Mouse (Mus musculus) embryonic fibroblast, embryonic 13.5 days (primary cell): ENCODE measurements around the gene Tead4. TPM values are rescaled to one million over a fixed set of nuclear protein-coding genes. Genes with fewer than 3 reads are reported as not detected.

Source experiments
- H3K27ac ChIP-seq: 2 replicates; pipeline ENCODE4 v1.5.1; 2012; ENCODE audit warnings: low read length, control low read depth, inconsistent platforms; ENCODE audit not compliant: insufficient read depth
- H3K4me1 ChIP-seq: 2 replicates; pipeline ENCODE4 v1.6.1; 2011; ENCODE audit warnings: low read length; ENCODE audit not compliant: control insufficient read depth, insufficient read depth
- H3K4me3 ChIP-seq: 2 replicates; pipeline ENCODE4 v1.5.1; 2011; ENCODE audit warnings: mild to moderate bottlenecking, control low read depth, low read length; ENCODE audit not compliant: insufficient read depth
- CTCF ChIP-seq: IDR thresholded peaks from 2 replicates; pipeline ENCODE4 v1.5.1; 2011; ENCODE audit warnings: mild to moderate bottlenecking, control low read depth, low read length, moderate library complexity, borderline replicate concordance; ENCODE audit not compliant: insufficient read depth
- POLR2A ChIP-seq: IDR thresholded peaks from 2 replicates; pipeline ENCODE4 v1.6.1; 2011; ENCODE audit warnings: low read depth, mild to moderate bottlenecking, control low read depth, low read length, moderate library complexity
- polyA plus RNA-seq: library from polyadenylated mRNA; stranded (reverse); fragments of >200 nt; gene quantifications from 2 replicates; pipeline ENCODE4 v1.2.4, GENCODE M21; 2011; ENCODE audit warnings: low read depth; ENCODE audit not compliant: missing spikeins, insufficient read length

Tead4 gene
- polyA plus RNA-seq, 1 experiment: 3.0 TPM

DNA sequence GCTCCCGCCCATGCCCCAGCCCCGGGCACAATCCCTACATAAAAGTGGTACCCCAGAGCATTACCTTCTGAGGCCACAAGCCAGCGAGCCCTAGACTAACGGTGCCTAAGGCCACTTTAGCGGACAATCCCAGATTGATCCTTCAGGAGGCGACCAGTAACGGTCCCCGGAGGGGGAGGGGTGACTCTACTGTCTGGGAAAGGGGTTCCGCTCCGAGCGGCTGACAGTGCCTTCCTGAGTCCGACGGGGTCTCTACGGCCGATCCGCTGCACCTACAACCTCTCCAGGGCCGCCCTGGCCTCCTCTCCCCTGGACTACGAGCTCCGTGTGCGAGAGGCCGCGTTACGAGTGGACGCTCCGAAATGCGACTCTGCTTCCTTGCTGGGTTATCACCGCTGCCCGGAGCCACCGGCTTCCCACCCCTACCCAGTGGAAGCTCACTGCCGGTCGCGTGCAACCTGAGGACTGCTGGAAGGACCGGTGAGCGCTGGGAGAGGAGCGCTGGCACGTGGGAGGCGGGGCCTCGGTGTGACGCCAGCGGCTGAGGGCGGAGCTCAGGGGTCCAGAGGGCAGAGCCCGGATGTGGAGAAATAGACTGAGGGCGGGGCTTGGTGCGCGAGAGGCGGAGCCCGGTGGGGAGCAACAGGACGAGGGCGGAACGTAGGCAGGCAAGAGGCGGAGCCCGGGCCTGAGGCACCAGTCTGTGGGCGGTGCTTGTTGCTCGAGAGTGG is 100.3 kb downstream of the Tead4 start:
- H3K4me3 ChIP-seq: peak overlapping the region; percentile 74
- TF ChIP-seq POLR2A (peak; percentile 95), CTCF (no peak)
- H3K27ac ChIP-seq: no peak overlapping the region
- no peaks in the 10 kb centered on the region for H3K4me1 ChIP-seq

DNA sequence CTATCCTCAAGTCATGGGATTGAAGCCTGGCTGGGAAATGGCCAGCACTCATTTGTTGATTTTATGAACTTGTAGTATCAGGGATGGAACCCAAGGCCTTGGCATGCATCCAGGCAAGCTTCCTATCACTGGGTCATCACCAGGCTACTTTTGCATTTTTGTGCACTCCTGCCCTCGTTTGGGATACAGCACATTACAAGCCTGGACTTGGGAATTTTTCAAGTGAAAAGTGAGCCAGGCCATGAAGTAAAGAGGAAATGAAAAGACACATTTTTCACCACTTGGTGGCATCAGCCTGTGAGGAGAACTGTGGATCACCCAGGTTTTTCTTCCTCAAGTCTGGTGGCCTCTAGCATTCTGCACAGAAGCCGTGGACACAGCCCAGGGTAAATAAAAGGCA is 117.1 kb downstream of the Tead4 start:
- H3K4me3 ChIP-seq: no peak overlapping the region
- no peaks in the 10 kb centered on the region for H3K4me1 ChIP-seq
- TF ChIP-seq CTCF: no peak
- no peak for TF ChIP-seq POLR2A
- H3K27ac ChIP-seq: no peak overlapping the region

DNA sequence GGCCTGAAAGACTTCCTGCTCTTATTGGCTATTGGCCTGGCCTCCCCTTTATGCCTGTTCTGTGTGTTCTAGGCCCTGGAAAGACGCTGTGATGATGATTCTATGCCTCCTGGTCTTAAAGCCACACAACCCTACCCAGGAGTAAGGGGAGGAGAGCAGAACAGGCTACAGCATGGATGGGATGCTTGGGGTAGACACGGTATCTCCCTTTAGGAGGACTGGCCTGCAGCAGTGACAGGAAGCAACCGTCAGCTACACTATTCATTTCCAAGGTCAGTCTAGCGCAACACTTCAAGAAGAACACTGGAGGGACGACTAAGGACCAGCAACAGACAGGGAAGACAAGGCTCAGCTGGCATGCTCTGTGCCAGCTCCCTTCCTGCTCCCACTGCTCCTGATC is 119.4 kb downstream of the Tead4 start:
- Histone ChIP-seq H3K27ac (no peak overlapping the region), H3K4me1 (no peaks in the 10 kb centered on the region), H3K4me3 (no peak overlapping the region)
- TF ChIP-seq POLR2A: no peak
- TF ChIP-seq CTCF: no peak

DNA sequence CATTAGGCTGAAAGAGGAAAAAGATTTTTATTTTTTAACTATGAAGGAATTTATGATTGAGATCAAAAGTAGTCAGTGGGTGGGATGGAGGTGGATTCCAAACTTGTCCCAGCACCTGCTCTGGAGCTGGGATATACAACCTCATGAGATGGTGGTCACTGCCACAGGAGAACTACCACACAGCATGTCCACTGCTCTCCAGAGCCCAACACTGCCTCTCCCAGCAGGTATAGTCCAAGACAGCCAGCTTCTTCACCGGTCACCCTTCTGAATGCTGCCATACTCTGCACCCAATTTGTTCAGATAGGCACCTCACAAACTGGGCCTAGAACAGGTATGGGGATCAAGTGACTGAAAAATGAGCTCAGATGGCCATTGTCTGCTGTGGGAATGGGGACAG is 121.0 kb downstream of the Tead4 start:
- no peaks in the 10 kb centered on the region for H3K4me1 ChIP-seq
- no peak overlapping the region for H3K27ac ChIP-seq
- no peak overlapping the region for H3K4me3 ChIP-seq
- no peak for TF ChIP-seq CTCF
- no peak for TF ChIP-seq POLR2A

DNA sequence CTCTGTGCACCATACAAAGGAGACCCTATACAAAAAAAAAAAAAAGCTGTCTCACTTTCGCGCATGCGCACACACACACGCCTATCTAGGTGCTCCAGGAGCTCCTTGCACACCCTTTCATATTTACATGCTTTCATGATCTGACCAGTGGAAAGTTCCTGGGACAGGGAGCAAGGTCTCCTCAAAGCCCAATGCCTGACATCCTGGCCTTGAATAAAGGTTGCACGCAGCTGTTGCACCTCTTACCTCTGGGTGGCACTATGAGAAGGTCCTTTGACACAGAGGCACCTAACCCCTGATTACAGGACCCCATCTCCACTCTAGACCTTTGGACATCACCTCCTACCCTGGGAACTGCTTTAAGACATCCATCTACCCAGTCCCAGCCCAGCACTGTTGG is 121.4 kb downstream of the Tead4 start:
- no peak overlapping the region for H3K4me3 ChIP-seq
- no peak; the same call in 1 of the 2 replicates for TF ChIP-seq CTCF
- no peak for TF ChIP-seq POLR2A
- no peaks in the 10 kb centered on the region for H3K4me1 ChIP-seq
- H3K27ac ChIP-seq: no peak overlapping the region

DNA sequence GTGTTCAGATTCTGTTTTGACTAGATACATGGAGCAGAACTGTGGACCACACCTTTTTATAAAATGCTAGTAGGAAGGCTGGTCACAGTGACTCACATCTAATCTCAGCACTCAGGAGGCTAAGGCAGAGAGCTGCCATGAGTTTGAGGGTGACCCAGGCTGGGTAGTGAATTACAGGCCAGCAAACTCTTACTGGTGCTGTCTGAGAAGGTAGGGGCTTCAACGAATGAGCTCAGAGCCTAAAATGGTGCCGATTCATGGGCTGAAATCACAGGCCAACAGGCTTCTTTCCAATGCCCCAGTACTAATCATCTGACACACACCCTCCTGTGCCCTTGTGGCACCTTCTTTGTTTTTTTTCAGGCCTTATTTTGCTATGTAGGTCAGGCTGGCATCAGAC is 121.9 kb downstream of the Tead4 start:
- Histone ChIP-seq H3K4me3 (no peak overlapping the region), H3K27ac (no peak overlapping the region), H3K4me1 (no peaks in the 10 kb centered on the region)
- TF ChIP-seq POLR2A: no peak
- TF ChIP-seq CTCF: no peak

Other genes starting within 250 kb of the Tead4 start
- gene Tspan9, start 157.2 kb downstream of the Tead4 start, polyA plus RNA-seq: 72.2 and 113 TPM in 2 replicates
- gene Tulp3, start 55.0 kb upstream of the Tead4 start, polyA plus RNA-seq: 56.8 and 67.0 TPM in 2 replicates
- gene Rhno1, start 62.1 kb upstream of the Tead4 start, polyA plus RNA-seq: 39.6 TPM in 2 replicates
- 41.6 and 45.7 TPM in 2 replicates for gene Foxm1, start 62.1 kb upstream of the Tead4 start, polyA plus RNA-seq
- gene Tex52, start 74.6 kb upstream of the Tead4 start, polyA plus RNA-seq: not detected in 2 replicates
- not detected in 2 replicates for gene Gm44596, start 74.7 kb upstream of the Tead4 start, polyA plus RNA-seq
- 3.5 and 9.1 TPM in 2 replicates for gene Nrip2, start 98.5 kb upstream of the Tead4 start, polyA plus RNA-seq
- gene Itfg2, start 124.1 kb upstream of the Tead4 start, polyA plus RNA-seq: 12.1 and 15.2 TPM in 2 replicates
- 79.9 and 102 TPM in 2 replicates for gene Fkbp4, start 137.9 kb upstream of the Tead4 start, polyA plus RNA-seq
- not detected in 2 replicates for gene Pzp, start 225.9 kb upstream of the Tead4 start, polyA plus RNA-seq